Mouse (Mus musculus) right cerebral cortex, postnatal 14 days (tissue): Measurements from ENCODE around the gene Wrap53.

ENCODE experiments used
- DNase-seq: peaks from one replicate; pipeline ENCODE4 v3.0.0; 2022

Wrap53 gene

DNA sequence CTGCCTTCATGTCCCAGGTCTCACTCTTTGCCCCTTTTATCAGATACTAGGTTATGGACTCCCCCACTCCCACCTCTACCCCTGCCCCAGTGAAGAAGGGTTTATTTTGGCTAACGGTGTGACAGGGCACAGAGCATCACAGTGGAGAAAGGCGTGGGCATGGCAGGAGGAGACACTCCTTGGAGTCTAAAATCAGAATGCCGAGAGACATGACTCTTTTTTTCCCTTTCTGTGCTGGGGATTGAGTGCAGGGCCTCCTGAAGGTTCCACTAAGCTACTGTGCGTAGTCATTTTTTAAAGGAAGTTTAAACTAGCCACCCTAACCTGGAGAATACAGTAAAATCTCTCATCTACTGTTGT is 52.0 kb downstream of the Wrap53 start:
- no peak for DNase-seq

GRCm38 (mm10) chr11:69527098-69528030 is 52.7 kb downstream of the Wrap53 start:
- no peak for DNase-seq

DNA sequence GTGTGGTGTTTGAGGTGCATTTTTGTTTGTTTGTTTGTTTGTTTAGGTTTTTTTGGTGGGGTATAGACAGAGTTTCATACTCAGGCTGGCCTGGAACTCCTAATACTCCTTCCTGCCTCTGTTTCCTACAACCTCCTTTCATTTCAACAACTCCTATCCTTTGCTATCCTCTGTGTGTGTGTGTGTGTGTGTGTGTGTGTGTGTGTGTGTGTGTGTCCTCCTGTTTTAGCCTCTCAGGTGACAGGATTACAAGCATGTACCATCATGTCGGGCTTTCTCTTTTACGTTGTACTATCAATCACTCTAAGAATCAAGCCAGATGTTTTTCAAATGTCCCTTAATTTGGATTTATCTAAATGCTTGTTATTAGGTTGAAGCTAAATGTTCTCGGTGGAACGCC is 53.4 kb downstream of the Wrap53 start:
- no peak for DNase-seq

DNA sequence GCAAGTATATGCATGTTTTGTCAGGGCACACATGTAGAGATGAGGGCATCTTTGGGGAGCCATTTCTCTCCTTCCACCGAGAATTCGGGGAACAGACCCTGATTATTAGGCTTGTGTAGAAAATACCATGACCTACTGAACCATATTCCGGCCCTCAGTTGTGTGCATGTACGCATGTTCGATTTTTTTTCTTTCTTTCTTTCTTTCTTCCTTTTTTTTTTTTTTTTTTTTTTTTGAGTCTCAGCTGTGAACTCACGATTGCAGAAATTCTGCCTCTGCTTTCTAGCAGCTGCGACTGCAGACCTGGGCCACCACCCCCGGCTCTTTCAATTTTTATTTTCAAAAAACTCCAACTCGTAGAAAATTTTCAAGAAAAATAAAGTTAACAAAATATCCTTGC is 54.4 kb downstream of the Wrap53 start:
- DNase-seq = no peak

GRCm38 (mm10) chr11:69523651-69524050 is 56.4 kb downstream of the Wrap53 start:
- no peak for DNase-seq

- DNase-seq = no peak
Measured at GRCm38 (mm10) chr11:69521526-69522149, 58.4 kb downstream of the Wrap53 start.

DNA sequence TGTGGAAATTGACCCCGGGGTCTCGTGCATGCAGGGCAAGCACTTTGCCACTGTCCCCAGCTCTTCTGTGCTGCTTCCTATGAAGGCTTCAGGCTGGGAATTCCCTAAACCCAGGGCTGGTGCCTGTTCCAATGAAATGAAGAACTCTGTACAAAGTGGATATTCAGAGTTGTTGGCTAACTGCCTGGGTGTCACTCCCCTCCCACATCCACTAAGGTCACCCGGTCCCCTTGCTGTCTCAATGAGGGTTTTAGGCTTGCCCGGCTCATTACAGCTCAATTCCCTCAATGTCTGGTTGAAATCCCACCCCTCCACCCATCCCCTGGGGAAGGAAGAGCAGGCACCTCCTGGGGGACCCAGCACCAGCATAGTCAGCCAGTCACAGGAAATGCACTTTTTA is 60.1 kb downstream of the Wrap53 start:
- DNase-seq = no peak

- DNase-seq = no peak
Measured at GRCm38 (mm10) chr11:69516661-69517060, 63.4 kb downstream of the Wrap53 start.

DNA sequence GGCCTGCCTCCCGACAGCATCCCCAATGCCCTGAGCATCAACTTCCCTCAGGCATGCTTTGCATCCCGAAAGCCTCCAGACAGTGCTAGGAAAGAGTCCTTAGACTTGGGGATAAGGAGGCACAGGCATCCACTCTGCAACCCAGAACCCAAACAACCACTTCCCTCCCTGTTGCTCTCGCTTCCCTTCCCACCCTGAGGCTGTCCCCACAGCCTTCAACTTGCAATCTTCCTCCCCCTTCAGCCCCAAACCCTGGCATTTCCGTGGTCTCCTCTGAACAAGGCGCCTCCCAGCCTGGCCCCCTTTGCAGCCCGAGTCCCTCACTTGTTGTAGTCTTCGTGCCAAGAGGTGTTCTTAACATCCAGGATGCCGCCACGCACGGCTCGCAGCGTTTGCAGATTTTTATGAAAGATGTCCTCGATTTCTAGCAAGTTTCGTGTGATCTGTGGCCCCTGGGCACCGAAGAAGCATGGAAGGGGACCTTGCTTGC is 63.9 kb downstream of the Wrap53 start:
- DNase-seq = no peak

DNA sequence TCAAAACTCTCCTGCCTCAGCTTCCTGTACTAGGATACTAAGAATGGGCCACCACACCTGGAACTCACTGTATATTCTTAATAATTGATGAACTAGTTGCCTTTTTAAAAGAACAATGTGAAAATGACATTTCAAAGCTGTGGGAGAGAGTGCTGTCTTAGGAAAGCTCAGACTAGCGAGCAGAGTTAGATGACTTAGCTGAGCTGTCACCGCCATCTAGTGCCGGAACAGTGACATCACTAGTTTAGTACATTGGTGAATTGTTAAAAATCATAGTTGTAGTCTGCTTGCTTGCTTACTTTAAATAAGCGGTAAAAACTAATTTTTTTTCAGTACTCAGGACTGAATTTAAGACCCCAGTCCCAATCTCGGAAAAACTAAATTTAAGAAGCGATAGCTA is 66.2 kb downstream of the Wrap53 start:
- peak; percentile 61 for DNase-seq
